Mouse (Mus musculus) spleen, adult 2 months (tissue): ENCODE results near the gene H2-Eb1.

Experiments
- CTCF ChIP-seq: fragments of 200-500 bp; IDR thresholded peaks from 2 replicates; pipeline ENCODE4 v1.5.1; 2011; ENCODE audit warnings: mild to moderate bottlenecking, inconsistent platforms; ENCODE audit not compliant: insufficient read depth, insufficient read length, insufficient replicate concordance; ENCODE audit errors: extremely low read depth
- POLR2A ChIP-seq: fragments of 200-500 bp; IDR thresholded peaks from 2 replicates; pipeline ENCODE4 v1.6.1; 2011; ENCODE audit warnings: low read depth, low read length, inconsistent platforms

DNA sequence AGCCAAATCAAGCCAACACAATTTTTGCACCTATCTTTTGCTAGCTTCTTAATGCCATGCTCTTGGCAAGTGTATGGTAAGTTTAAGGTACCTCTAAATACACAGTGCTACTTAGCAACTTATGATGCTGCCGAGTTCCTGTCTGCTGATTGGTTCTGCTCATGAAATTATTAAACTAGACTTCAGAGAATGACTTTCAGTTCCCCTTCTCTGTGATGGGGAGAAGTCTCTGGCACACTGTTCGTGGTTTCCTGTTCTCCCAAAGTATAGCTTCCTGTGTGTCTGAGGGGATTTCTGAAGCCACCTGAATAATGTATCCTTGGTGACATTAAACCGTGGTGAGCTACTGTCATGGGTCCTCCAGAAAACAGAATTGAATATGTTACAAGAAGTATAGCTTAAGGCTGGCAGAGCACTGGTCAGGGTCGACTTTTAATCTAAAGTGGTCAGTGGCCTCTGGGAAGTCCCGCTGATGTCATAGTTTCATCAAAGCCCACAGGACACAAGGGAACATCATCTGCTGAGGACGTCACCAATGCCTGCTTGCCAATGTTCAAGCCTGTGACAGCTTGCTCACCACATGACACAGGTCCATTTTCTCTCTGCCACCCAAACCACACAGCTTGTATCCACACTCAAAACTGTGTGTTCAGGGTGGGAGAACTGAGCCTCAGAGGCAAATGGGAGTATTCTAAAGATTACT, 42.1 kb downstream of the H2-Eb1 start:
- TF ChIP-seq POLR2A (no peak; the same call in 1 of the 2 replicates), CTCF (no peak)
